ENCODE assay signal across 17 mouse cellular contexts in genomic region chr14:29556152-29556551, GRCm38 (mm10).
"Had no signal": no experiment of that assay in that cellular context is flagged by ENCODE, and none has a peak within 500 bp of the region (broad histone marks: within the 10 kb centered on the region; RNA-seq: fewer than 3 reads in every experiment).

No protein-coding gene starts in this region.

- DNase-seq: left cerebral cortex, postnatal 4 days; liver; liver, embryonic 13.5 days; liver, postnatal 0 days; lung, adult 18-20 months; lung, adult 2 months; lung, embryonic 14.5 days; lung, postnatal 10 days; lung, postnatal 14 days; lung, postnatal 36 days; lung, postnatal 4 days; midbrain, embryonic 14.5 days had no signal

- ATAC-seq: liver, embryonic 12.5 days; liver, postnatal 0 days; lung, postnatal 0 days; midbrain, embryonic 13.5 days; midbrain, embryonic 15.5 days; midbrain, embryonic 16.5 days had no signal
